Mouse (Mus musculus) myocyte (in vitro differentiated cells): Measurements from ENCODE around the gene Parp8. TPM values are rescaled to one million over a fixed set of nuclear protein-coding genes. Genes with fewer than 3 reads are reported as not detected.

ENCODE experiments used
- H3K27me3 ChIP-seq: one replicate; pipeline ENCODE4 v1.6.1; 2011; ENCODE audit not compliant: control insufficient read depth, insufficient read depth, insufficient read length
- H3K36me3 ChIP-seq: one replicate; pipeline ENCODE4 v1.6.1; 2011; ENCODE audit not compliant: control insufficient read depth, insufficient read depth
- H3K4me2 ChIP-seq: one replicate; pipeline ENCODE4 v1.6.1; 2011; ENCODE audit warnings: low read depth, control low read depth
- H3K4me3 ChIP-seq: one replicate; pipeline ENCODE4 v1.5.1; 2011; ENCODE audit warnings: mild to moderate bottlenecking, control low read depth, moderate library complexity
- H3K79me2 ChIP-seq: one replicate; pipeline ENCODE4 v1.6.1; 2011; ENCODE audit not compliant: control insufficient read depth, insufficient read depth
- H3ac ChIP-seq: one replicate; pipeline ENCODE4 v1.6.1; 2011; ENCODE audit not compliant: control insufficient read depth, insufficient read length
- CEBPB ChIP-seq: IDR thresholded peaks from 2 replicates; pipeline ENCODE4 v1.6.1; 2011; ENCODE audit warnings: mild to moderate bottlenecking, moderate library complexity; ENCODE audit not compliant: poor library complexity, insufficient read depth, severe bottlenecking
- E2F4 ChIP-seq: IDR thresholded peaks from one replicate; pipeline ENCODE4 v1.6.1; 2011; ENCODE audit warnings: mild to moderate bottlenecking, control low read depth, moderate library complexity; ENCODE audit not compliant: insufficient read depth
- MAX ChIP-seq: IDR thresholded peaks from one replicate; pipeline ENCODE4 v1.6.1; 2011; ENCODE audit warnings: low read depth, mild to moderate bottlenecking, control low read depth
- MYOD1 ChIP-seq, 3 experiments: IDR thresholded peaks; one replicate each; pipeline ENCODE4 v1.6.1; 2011; ENCODE audit warnings: control low read depth in 2 of 3, low read depth in 2 of 3, mild to moderate bottlenecking in 2 of 3, moderate library complexity in 1 of 3; ENCODE audit not compliant: insufficient read length in 2 of 3, control insufficient read depth in 1 of 3
- MYOG ChIP-seq, 3 experiments: IDR thresholded peaks; one replicate each; pipeline ENCODE4 v1.6.1; 2011; ENCODE audit warnings: control low read depth in 2 of 3, low read depth in 2 of 3, mild to moderate bottlenecking in 2 of 3; ENCODE audit not compliant: insufficient read length in 2 of 3, control insufficient read depth in 1 of 3, insufficient read depth in 1 of 3
- POLR2A ChIP-seq: IDR thresholded peaks from one replicate; pipeline ENCODE4 v1.6.1; 2011; ENCODE audit warnings: low read depth, mild to moderate bottlenecking, control low read depth, moderate library complexity; ENCODE audit not compliant: insufficient read length
- POLR2AphosphoS2 ChIP-seq: IDR thresholded peaks from one replicate; pipeline ENCODE4 v1.6.1; 2011; ENCODE audit warnings: low read depth, control low read depth; ENCODE audit not compliant: insufficient read length
- REST ChIP-seq: IDR thresholded peaks from one replicate; pipeline ENCODE4 v1.6.1; 2011; ENCODE audit warnings: mild to moderate bottlenecking, control low read depth, moderate library complexity; ENCODE audit not compliant: insufficient read depth, insufficient read length
- SRF ChIP-seq: IDR thresholded peaks from one replicate; pipeline ENCODE4 v1.6.1; 2011; ENCODE audit warnings: low read depth; ENCODE audit not compliant: control insufficient read depth, insufficient read length
- TCF12 ChIP-seq: IDR thresholded peaks from one replicate; pipeline ENCODE4 v1.6.1; 2011; ENCODE audit warnings: mild to moderate bottlenecking, control low read depth; ENCODE audit not compliant: poor library complexity, insufficient read depth, severe bottlenecking
- TCF3 ChIP-seq: IDR thresholded peaks from one replicate; pipeline ENCODE4 v1.6.1; 2011; ENCODE audit warnings: low read depth, control low read depth; ENCODE audit not compliant: insufficient read length
- USF1 ChIP-seq: IDR thresholded peaks from one replicate; pipeline ENCODE4 v1.6.1; 2011; ENCODE audit warnings: low read depth, mild to moderate bottlenecking, control low read depth, moderate library complexity
- polyA plus RNA-seq: library from polyadenylated mRNA; unstranded; fragments of >200 nt; fragmentation: generic; extraction: Trizol; gene quantifications from one replicate; pipeline ENCODE4 v1.2.1, GENCODE M21; 2012; ENCODE audit warnings: missing spikeins

The Parp8 gene
- polyA plus RNA-seq, 1 experiment: 6.1 TPM

DNA sequence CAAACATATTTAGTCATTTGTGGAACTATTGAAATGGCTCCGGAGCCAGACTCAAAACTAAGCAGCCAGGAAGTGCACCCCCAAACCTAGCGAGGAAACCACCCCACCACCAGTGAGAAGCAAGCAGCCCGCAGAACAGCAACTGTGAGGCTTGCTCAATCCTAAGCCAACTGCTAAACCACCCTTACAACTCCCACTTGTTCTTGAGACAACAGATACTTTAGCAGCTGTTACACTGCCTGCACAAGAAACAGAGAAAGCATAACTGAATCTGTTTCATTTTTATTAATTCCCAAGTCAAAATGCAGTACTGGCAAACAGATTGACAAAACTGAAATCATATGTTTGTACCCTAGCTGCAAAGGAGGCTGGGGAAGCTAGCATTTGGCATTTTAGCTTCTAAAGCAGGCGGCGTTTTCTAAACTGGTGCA, 23.2 kb upstream of the Parp8 start:
- Histone ChIP-seq H3K27me3 (no peaks in the 10 kb centered on the region), H3K4me2 (peak overlapping the region; percentile 40), H3K79me2 (no peaks in the 10 kb centered on the region), H3ac (no peak overlapping the region), H3K4me3 (no peak overlapping the region), H3K36me3 (no peaks in the 10 kb centered on the region)
- TF ChIP-seq REST: no peak
- no peak for TF ChIP-seq SRF
- peak; percentile 86; the same call in 1 of the 2 replicates for TF ChIP-seq CEBPB
- TF ChIP-seq POLR2AphosphoS2: no peak
- peak; percentile 47 to 98 (median 91) for TF ChIP-seq MYOG (IDR thresholded peaks at IDR 0.05; ENCODE audit: control insufficient read depth in 1 of 3, insufficient read depth in 1 of 3, insufficient read length in 2 of 3, low read depth in 2 of 3)
- TF ChIP-seq E2F4: no peak
- TF ChIP-seq TCF3: peak; percentile 74
- no peak for TF ChIP-seq MAX
- peak; percentile 78 for TF ChIP-seq TCF12
- TF ChIP-seq POLR2A: no peak
- no peak for TF ChIP-seq USF1
- TF ChIP-seq MYOD1 (IDR thresholded peaks at IDR 0.05; ENCODE audit: control insufficient read depth in 1 of 3, insufficient read length in 2 of 3, low read depth in 2 of 3): peak; percentile 77 to 89 (median 80)

DNA sequence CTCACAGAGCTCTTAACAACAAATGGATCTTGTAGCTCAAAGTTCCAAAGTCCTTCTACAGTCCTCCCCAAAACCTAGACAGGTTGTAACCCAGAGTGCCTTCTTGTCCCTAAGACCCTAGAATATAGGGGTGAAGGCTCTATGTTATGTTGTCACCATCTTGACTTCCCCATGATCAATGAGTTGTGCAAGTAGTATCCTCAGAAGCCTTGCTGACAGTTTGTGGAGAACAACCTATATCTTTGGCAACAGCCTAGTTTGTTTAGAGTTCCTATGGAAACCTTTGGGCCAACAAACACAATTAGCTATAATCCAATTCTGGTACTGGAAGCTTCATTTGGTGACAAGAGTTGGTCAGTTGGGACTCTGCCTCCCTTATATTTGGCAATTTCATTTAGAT, 18.2 kb upstream of the Parp8 start:
- H3ac ChIP-seq: no peak overlapping the region
- no peak for TF ChIP-seq MAX
- TF ChIP-seq REST: no peak
- no peak for TF ChIP-seq POLR2AphosphoS2
- TF ChIP-seq MYOG (IDR thresholded peaks at IDR 0.05; ENCODE audit: control insufficient read depth in 1 of 3, insufficient read depth in 1 of 3, insufficient read length in 2 of 3, low read depth in 2 of 3): no peak
- no peak for TF ChIP-seq SRF
- TF ChIP-seq MYOD1 (IDR thresholded peaks at IDR 0.05; ENCODE audit: control insufficient read depth in 1 of 3, insufficient read length in 2 of 3, low read depth in 2 of 3): no peak
- no peak for TF ChIP-seq POLR2A
- TF ChIP-seq TCF3: no peak
- TF ChIP-seq USF1: no peak
- TF ChIP-seq CEBPB: no peak
- no peak for TF ChIP-seq E2F4
- H3K79me2 ChIP-seq: no peaks in the 10 kb centered on the region
- no peaks in the 10 kb centered on the region for H3K36me3 ChIP-seq
- H3K4me2 ChIP-seq: no peak overlapping the region
- no peak overlapping the region for H3K4me3 ChIP-seq
- no peaks in the 10 kb centered on the region for H3K27me3 ChIP-seq

DNA sequence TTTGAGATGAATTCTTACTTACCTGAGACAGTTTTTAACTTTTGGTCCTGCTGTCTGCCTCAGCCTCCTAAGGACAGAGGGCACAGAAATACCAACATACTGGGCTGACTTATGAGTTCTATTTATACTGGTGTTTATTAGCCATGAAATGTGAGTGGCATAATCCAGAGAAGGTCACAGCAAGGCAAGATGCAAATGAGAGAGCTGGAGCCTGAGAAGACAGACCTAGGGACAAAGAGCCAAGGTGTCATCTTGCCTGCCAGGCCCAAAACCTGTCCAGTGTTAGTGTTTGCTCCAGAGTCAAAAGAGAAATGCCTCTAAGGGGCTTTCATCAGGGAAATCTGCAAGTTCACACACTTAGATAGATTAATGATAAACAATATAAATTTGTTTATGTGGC, 15.7 kb upstream of the Parp8 start:
- TF ChIP-seq USF1 (no peak), POLR2AphosphoS2 (no peak), TCF3 (no peak)
- Histone ChIP-seq H3ac (no peak overlapping the region), H3K27me3 (no peaks in the 10 kb centered on the region), H3K4me2 (no peak overlapping the region), H3K4me3 (no peak overlapping the region), H3K79me2 (no peaks in the 10 kb centered on the region), H3K36me3 (no peaks in the 10 kb centered on the region)

DNA sequence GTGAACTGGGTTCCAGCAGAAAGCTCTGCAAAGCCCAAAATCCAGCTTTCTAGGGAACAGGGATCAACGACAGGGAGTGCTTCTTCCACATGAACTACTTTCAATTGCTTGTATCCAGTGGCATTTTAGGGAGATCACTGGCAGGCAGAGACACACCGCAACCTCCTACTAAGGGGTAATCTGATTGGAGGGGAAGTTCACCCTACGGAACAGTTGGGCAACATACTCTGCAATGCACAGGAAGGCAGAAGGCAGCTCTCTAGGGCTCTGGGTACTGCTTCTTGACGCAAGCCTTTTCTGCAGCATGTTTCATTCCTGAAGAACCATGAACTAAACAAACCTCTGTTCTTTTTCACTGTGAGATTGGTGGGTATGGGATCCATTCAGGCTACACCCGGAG, 10.9 kb upstream of the Parp8 start:
- H3K36me3 ChIP-seq: no peaks in the 10 kb centered on the region
- H3K4me3 ChIP-seq: no peak overlapping the region
- no peak for TF ChIP-seq USF1
- TF ChIP-seq MYOD1 (IDR thresholded peaks at IDR 0.05; ENCODE audit: control insufficient read depth in 1 of 3, insufficient read length in 2 of 3, low read depth in 2 of 3): no peak
- TF ChIP-seq POLR2A: no peak
- TF ChIP-seq REST: no peak
- TF ChIP-seq MYOG (IDR thresholded peaks at IDR 0.05; ENCODE audit: control insufficient read depth in 1 of 3, insufficient read depth in 1 of 3, insufficient read length in 2 of 3, low read depth in 2 of 3): no peak
- TF ChIP-seq E2F4: no peak
- TF ChIP-seq POLR2AphosphoS2: no peak
- no peak for TF ChIP-seq MAX

DNA sequence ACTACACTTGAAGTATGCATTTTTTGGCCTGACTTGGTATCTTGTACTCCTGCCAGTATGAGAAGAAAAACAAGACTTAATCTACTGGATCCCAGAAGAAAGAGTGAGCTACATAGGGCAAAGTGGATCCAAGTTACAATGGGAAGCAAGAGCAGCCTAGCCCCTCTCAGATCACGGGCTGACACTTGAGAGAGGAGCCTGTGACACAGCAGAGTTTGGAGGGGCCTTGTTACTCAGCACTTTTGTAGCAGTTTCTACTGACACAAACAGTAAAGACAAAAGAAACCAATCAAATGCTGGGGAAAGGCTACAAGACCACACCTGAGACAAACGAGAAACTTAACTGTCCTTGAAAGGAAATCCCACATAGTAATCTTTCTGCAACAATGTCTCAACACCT, 9.8 kb upstream of the Parp8 start:
- H3K4me2 ChIP-seq: no peak overlapping the region
- H3K4me3 ChIP-seq: no peak overlapping the region
- no peak overlapping the region for H3ac ChIP-seq
- H3K27me3 ChIP-seq: no peaks in the 10 kb centered on the region
- no peaks in the 10 kb centered on the region for H3K79me2 ChIP-seq
- TF ChIP-seq USF1 (no peak), MAX (no peak)
- no peaks in the 10 kb centered on the region for H3K36me3 ChIP-seq

More for the DNA sequence above, 10.9 kb upstream of the Parp8 start:
- H3K27me3 ChIP-seq: no peaks in the 10 kb centered on the region
- H3K4me2 ChIP-seq: no peak overlapping the region
- no peaks in the 10 kb centered on the region for H3K79me2 ChIP-seq
- H3ac ChIP-seq: no peak overlapping the region

DNA sequence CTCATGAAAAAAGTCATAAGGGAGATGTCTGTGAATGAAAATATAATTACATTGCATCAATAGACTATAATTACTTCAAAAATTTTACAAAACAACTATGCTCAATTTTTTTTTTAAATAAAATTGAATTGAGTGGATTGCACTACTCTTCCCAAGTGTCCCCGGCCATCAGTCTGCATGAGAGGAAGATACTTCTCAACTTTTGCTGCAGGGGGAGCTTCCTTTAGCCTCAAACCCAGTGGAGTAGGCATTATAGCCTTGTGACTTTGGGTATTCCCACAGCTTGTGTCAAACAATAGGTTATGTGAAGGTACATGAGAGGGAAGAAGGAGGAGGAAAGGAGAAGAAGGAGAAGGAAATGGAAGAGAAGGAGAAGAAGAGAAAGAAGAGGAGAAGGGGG, 9.3 kb upstream of the Parp8 start:
- no peaks in the 10 kb centered on the region for H3K27me3 ChIP-seq
- H3K79me2 ChIP-seq: no peaks in the 10 kb centered on the region
- no peaks in the 10 kb centered on the region for H3K36me3 ChIP-seq
- H3K4me3 ChIP-seq: no peak overlapping the region
- no peak overlapping the region for H3K4me2 ChIP-seq
- no peak for TF ChIP-seq MAX
- TF ChIP-seq MYOG (IDR thresholded peaks at IDR 0.05; ENCODE audit: control insufficient read depth in 1 of 3, insufficient read depth in 1 of 3, insufficient read length in 2 of 3, low read depth in 2 of 3): no peak
- TF ChIP-seq POLR2A: no peak
- no peak for TF ChIP-seq TCF3
- TF ChIP-seq MYOD1 (IDR thresholded peaks at IDR 0.05; ENCODE audit: control insufficient read depth in 1 of 3, insufficient read length in 2 of 3, low read depth in 2 of 3): no peak
- no peak for TF ChIP-seq USF1
- no peak for TF ChIP-seq POLR2AphosphoS2
- TF ChIP-seq CEBPB: no peak
- no peak for TF ChIP-seq E2F4
- no peak for TF ChIP-seq REST
- TF ChIP-seq SRF: no peak
- no peak overlapping the region for H3ac ChIP-seq
